34 mouse cellular contexts compared by ENCODE assay signal in the genomic region with DNA sequence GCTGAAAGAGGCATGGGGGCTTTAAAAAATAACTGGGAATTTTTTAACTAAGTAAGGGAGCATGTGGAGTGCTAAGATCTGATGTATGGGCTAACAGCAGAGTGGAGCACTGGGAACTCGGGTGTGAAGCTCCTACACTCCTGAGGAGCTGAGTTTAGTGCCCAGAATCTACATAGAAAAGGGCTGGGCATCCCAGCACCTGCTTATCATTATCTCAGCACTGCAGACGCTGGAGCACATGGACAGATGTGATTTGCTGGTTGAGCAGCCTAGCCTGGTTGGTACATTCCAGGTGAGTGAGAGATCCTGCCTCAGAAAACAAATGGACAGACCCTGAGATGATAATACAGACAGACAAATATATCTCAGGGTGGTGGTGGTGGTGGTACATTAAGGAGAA. TPM values are rescaled to one million over a fixed set of nuclear protein-coding genes. Genes with fewer than 3 reads are reported as not detected.
DNase-seq lines count a peak whose midpoint lies in the region; ATAC-seq and TF ChIP-seq lines count a peak whose summit lies in the region.
"Had no signal": no experiment of that assay in that cellular context is flagged by ENCODE, and none has a peak within 500 bp of the region (broad histone marks: within the 10 kb centered on the region; RNA-seq: fewer than 3 reads in every experiment).

No protein-coding gene starts in this region.

- no peak for TF ChIP-seq CTCF in MEL (IDR thresholded peaks at IDR 0.05 in 2 of 3, conservative IDR thresholded peaks at IDR 0.05 in 1 of 3; ENCODE audit: control insufficient read depth in 1 of 3, insufficient read depth in 1 of 3, low read depth in 2 of 3, low read length in 3 of 3, poor library complexity in 1 of 3, severe bottlenecking in 1 of 3)
- no peak for TF ChIP-seq CTCF in intestine, postnatal 0 days (IDR thresholded peaks at IDR 0.05; ENCODE audit: low read depth)

- 19% methylated on average over 2 of the region's 2 CpGs for WGBS in liver, embryonic 12.5 days (ENCODE audit: insufficient replicate concordance)
- WGBS in intestine, postnatal 0 days, result 33% methylated on average over 2 of the region's 2 CpGs
- WGBS in intestine, embryonic 15.5 days, result 34% methylated on average over 2 of the region's 2 CpGs

- H3K79me2 ChIP-seq in MEL (ENCODE audit: control insufficient read depth, insufficient read depth, low read length, poor library complexity), result no peaks in the 10 kb centered on the region

- H3K27me3 ChIP-seq in MEL (ENCODE audit: control insufficient read depth in 1 of 2, insufficient read depth in 2 of 2, low read length in 2 of 2), result no peaks in the 10 kb centered on the region; a peak in 1 of 4 replicates
- H3K27me3 ChIP-seq in liver, embryonic 12.5 days (replicated peaks), result no peaks in the 10 kb centered on the region
- H3K27me3 ChIP-seq in intestine, postnatal 0 days (replicated peaks; ENCODE audit: control insufficient read depth, insufficient read depth, low read length), result no peaks in the 10 kb centered on the region
- no peaks in the 10 kb centered on the region for H3K27me3 ChIP-seq in intestine, embryonic 15.5 days (replicated peaks)
- H3K27me3 ChIP-seq: embryonic facial prominence, embryonic 13.5 days; forebrain, embryonic 12.5 days; forebrain, embryonic 15.5 days; heart, embryonic 13.5 days; hindbrain, embryonic 12.5 days; hindbrain, embryonic 15.5 days had no signal

- no peak overlapping the region for H3K9ac ChIP-seq in MEL (ENCODE audit: control insufficient read depth, low read depth, low read length, poor library complexity, severe bottlenecking)
- no peak overlapping the region for H3K9ac ChIP-seq in liver, embryonic 12.5 days
- no peak overlapping the region for H3K9ac ChIP-seq in intestine, postnatal 0 days (ENCODE audit: low read depth, low read length)
- H3K9ac ChIP-seq in intestine, embryonic 15.5 days, result no peak overlapping the region
- H3K9ac ChIP-seq: embryonic facial prominence, embryonic 13.5 days; forebrain, embryonic 12.5 days; forebrain, embryonic 15.5 days; heart, embryonic 13.5 days; hindbrain, embryonic 12.5 days; hindbrain, embryonic 15.5 days had no signal

- no peak for TF ChIP-seq POLR2A in MEL (IDR thresholded peaks at IDR 0.05; ENCODE audit: control insufficient read depth in 1 of 2, insufficient read depth in 1 of 2, low read depth in 1 of 2, low read length in 2 of 2, poor library complexity in 1 of 2)

- H3K4me1 ChIP-seq in MEL (ENCODE audit: control insufficient read depth in 1 of 2, insufficient read depth in 2 of 2, low read length in 2 of 2), result peaks cover 0 to 3% of the 10 kb centered on the region in 2 experiments; a peak in 1 of 4 replicates
- H3K4me1 ChIP-seq in liver, embryonic 12.5 days, result no peaks in the 10 kb centered on the region
- no peaks in the 10 kb centered on the region for H3K4me1 ChIP-seq in intestine, postnatal 0 days (replicated peaks; ENCODE audit: control insufficient read depth, insufficient read depth, low read length)
- no peaks in the 10 kb centered on the region for H3K4me1 ChIP-seq in intestine, embryonic 15.5 days (replicated peaks)
- H3K4me1 ChIP-seq: embryonic facial prominence, embryonic 10.5 days; embryonic facial prominence, embryonic 13.5 days; forebrain, embryonic 12.5 days; forebrain, embryonic 15.5 days; heart, embryonic 10.5 days; heart, embryonic 13.5 days; hindbrain, embryonic 12.5 days; hindbrain, embryonic 15.5 days had no signal

- no peak for DNase-seq in MEL (ENCODE audit: low read depth, low spot score)
- peak; percentile 10 for DNase-seq in c-Kit-positive CD71-positive TER-119-negative erythroid progenitor cells, embryonic 14.5 days (ENCODE audit: low read depth)
- DNase-seq in right cerebral cortex, postnatal 10 days (ENCODE audit: low spot score in 2 of 2), result no peak
- DNase-seq: adrenal gland, postnatal 10 days; adrenal gland, postnatal 36 days; cerebellum, adult 11-12 months; cerebellum, adult 8-10 months; cerebellum, postnatal 10 days; cerebellum, postnatal 36 days; embryo, embryonic 11 days; gastrocnemius, postnatal 25 days; heart, adult 2 months; heart, postnatal 14 days had no signal

- H3K9me3 ChIP-seq in MEL (replicated peaks; ENCODE audit: insufficient read depth, low read length), result no peaks in the 10 kb centered on the region
- H3K9me3 ChIP-seq in liver, embryonic 12.5 days (replicated peaks), result no peaks in the 10 kb centered on the region
- no peaks in the 10 kb centered on the region for H3K9me3 ChIP-seq in intestine, postnatal 0 days (ENCODE audit: control insufficient read depth)
- no peaks in the 10 kb centered on the region for H3K9me3 ChIP-seq in intestine, embryonic 15.5 days
- H3K9me3 ChIP-seq: embryonic facial prominence, embryonic 10.5 days; embryonic facial prominence, embryonic 13.5 days; forebrain, embryonic 12.5 days; forebrain, embryonic 15.5 days; heart, embryonic 10.5 days; heart, embryonic 13.5 days; hindbrain, embryonic 12.5 days; hindbrain, embryonic 15.5 days had no signal

- no peak for TF ChIP-seq EP300 in MEL (IDR thresholded peaks at IDR 0.05; ENCODE audit: low read depth in 1 of 2, low read length in 2 of 2)

- peak; percentile 51; the same call in 1 of the 2 replicates for ATAC-seq in liver, embryonic 12.5 days
- peak; percentile 60 for ATAC-seq in megakaryocyte progenitor cell, adult 5-6 weeks (replicated peaks; ENCODE audit: poor library complexity)
- ATAC-seq in intestine, postnatal 0 days, result no peak
- no peak for ATAC-seq in intestine, embryonic 15.5 days
- ATAC-seq: CD4-positive, CD25-positive, alpha-beta regulatory T cell, adult 4 months; forebrain, embryonic 15.5 days had no signal

- no peak overlapping the region for H3K4me3 ChIP-seq in MEL (ENCODE audit: control insufficient read depth in 1 of 2, insufficient read depth in 1 of 2, low read depth in 2 of 2, low read length in 2 of 2)
- no peak overlapping the region for H3K4me3 ChIP-seq in liver, embryonic 12.5 days
- H3K4me3 ChIP-seq in intestine, postnatal 0 days (ENCODE audit: low read depth, low read length), result no peak overlapping the region
- H3K4me3 ChIP-seq in intestine, embryonic 15.5 days (replicated peaks), result no peak overlapping the region
- H3K4me3 ChIP-seq: embryonic facial prominence, embryonic 10.5 days; embryonic facial prominence, embryonic 13.5 days; erythroblast, embryonic 14.5 days; forebrain, embryonic 12.5 days; forebrain, embryonic 15.5 days; heart, adult 2 months; heart, embryonic 10.5 days; heart, embryonic 13.5 days; hindbrain, embryonic 12.5 days; hindbrain, embryonic 15.5 days had no signal

- no peak overlapping the region for H3K4me2 ChIP-seq in liver, embryonic 12.5 days
- no peak overlapping the region for H3K4me2 ChIP-seq in intestine, postnatal 0 days (replicated peaks; ENCODE audit: low read depth)
- H3K4me2 ChIP-seq in intestine, embryonic 15.5 days (replicated peaks), result no peak overlapping the region
- H3K4me2 ChIP-seq: embryonic facial prominence, embryonic 13.5 days; forebrain, embryonic 12.5 days; forebrain, embryonic 15.5 days; heart, embryonic 13.5 days; hindbrain, embryonic 12.5 days; hindbrain, embryonic 15.5 days had no signal

- no peak overlapping the region for H3K27ac ChIP-seq in MEL (ENCODE audit: control insufficient read depth, low read depth, low read length)
- no peak overlapping the region for H3K27ac ChIP-seq in liver, embryonic 12.5 days
- no peak overlapping the region for H3K27ac ChIP-seq in intestine, postnatal 0 days (ENCODE audit: low read depth, low read length)
- H3K27ac ChIP-seq in intestine, embryonic 15.5 days, result no peak overlapping the region
- H3K27ac ChIP-seq: embryonic facial prominence, embryonic 10.5 days; embryonic facial prominence, embryonic 13.5 days; forebrain, embryonic 12.5 days; forebrain, embryonic 15.5 days; heart, adult 2 months; heart, embryonic 10.5 days; heart, embryonic 13.5 days; hindbrain, embryonic 12.5 days; hindbrain, embryonic 15.5 days had no signal

- no peak for TF ChIP-seq RAD21 in MEL (IDR thresholded peaks at IDR 0.05; ENCODE audit: low read depth, low read length)

- peaks cover 0 to 6% of the 10 kb centered on the region in 2 experiments; a peak in 2 of 4 replicates for H3K36me3 ChIP-seq in MEL (ENCODE audit: control insufficient read depth in 1 of 2, insufficient read depth in 2 of 2, low read length in 2 of 2)
- H3K36me3 ChIP-seq in liver, embryonic 12.5 days, result no peaks in the 10 kb centered on the region
- H3K36me3 ChIP-seq in intestine, postnatal 0 days (ENCODE audit: control insufficient read depth, insufficient read depth), result no peaks in the 10 kb centered on the region
- no peaks in the 10 kb centered on the region for H3K36me3 ChIP-seq in intestine, embryonic 15.5 days
- H3K36me3 ChIP-seq: embryonic facial prominence, embryonic 10.5 days; embryonic facial prominence, embryonic 13.5 days; forebrain, embryonic 12.5 days; forebrain, embryonic 15.5 days; heart, embryonic 10.5 days; heart, embryonic 13.5 days; hindbrain, embryonic 12.5 days; hindbrain, embryonic 15.5 days had no signal

RNA-seq across cellular contexts. Expression of gene Odaph, which starts 22.6 kb away (rescaled TPM):
- total RNA-seq in MEL (2012; rRNA removed), result 0.27 TPM in 1 of 2 replicates, not detected in the other
- polyA plus RNA-seq in MEL (2012; ENCODE audit: insufficient read depth in 1 of 2, insufficient read length in 2 of 2, low read depth in 1 of 2, low replicate concordance in 2 of 2, missing spikeins in 1 of 2), result under 1 TPM in 1 of 2 experiments, not detected in 1; 0.65 TPM
- not detected in 2 replicates for polyA plus RNA-seq in liver, embryonic 12.5 days (2016; fragmentation: Nextera tagmentation; extraction: Ambion mirVana)
- total RNA-seq in megakaryocyte progenitor cell, adult 5-6 weeks (2015), result not detected in 2 replicates
- total RNA-seq in megakaryocyte progenitor cell, adult 5-6 weeks (2017), result 0.54 TPM in 1 of 2 replicates, not detected in the other
- not detected in 2 replicates for polyA plus RNA-seq in intestine, postnatal 0 days (2015; fragmentation: Nextera tagmentation; extraction: Ambion mirVana)
- polyA plus RNA-seq in intestine, embryonic 15.5 days (2015; fragmentation: Nextera tagmentation; extraction: Ambion mirVana), result not detected in 2 replicates
- total RNA-seq: adrenal gland, adult 18-20 months; adrenal gland, postnatal 10 days; adrenal gland, postnatal 36 days; gastrocnemius, adult 8-10 months; gastrocnemius, postnatal 25 days; heart, adult 2 months; heart, postnatal 14 days; hematopoietic stem cell, adult 5-6 weeks had no signal
- polyA plus RNA-seq: C2C12; CD4-positive, CD25-positive, alpha-beta regulatory T cell, adult 4 months; cortical plate, adult 2 months; embryonic facial prominence, embryonic 10.5 days; embryonic facial prominence, embryonic 13.5 days; erythroblast, embryonic 14.5 days; forebrain, embryonic 12.5 days; forebrain, embryonic 15.5 days; gonadal fat pad, adult 2 months; heart, adult 2 months; heart, embryonic 10.5 days; heart, embryonic 13.5 days; heart, embryonic 16.5 days; hindbrain, embryonic 12.5 days had no signal

RNA-seq across cellular contexts. Expression of gene Cdkl2, which starts 33.9 kb away (rescaled TPM):
- total RNA-seq in MEL (2012; rRNA removed), result 0.08 and 0.26 TPM in 2 replicates
- polyA plus RNA-seq in MEL (2012; ENCODE audit: insufficient read depth in 1 of 2, insufficient read length in 2 of 2, low read depth in 1 of 2, low replicate concordance in 2 of 2, missing spikeins in 1 of 2), result under 1 TPM in 1 of 2 experiments, not detected in 1; 0.53 TPM
- polyA plus RNA-seq in liver, embryonic 12.5 days (2016; fragmentation: Nextera tagmentation; extraction: Ambion mirVana), result 0.25 and 0.35 TPM in 2 replicates
- 0.07 TPM in 1 of 2 replicates, not detected in the other for total RNA-seq in megakaryocyte progenitor cell, adult 5-6 weeks (2015)
- 0.17 TPM in 1 of 2 replicates, not detected in the other for total RNA-seq in megakaryocyte progenitor cell, adult 5-6 weeks (2017)
- polyA plus RNA-seq in intestine, postnatal 0 days (2015; fragmentation: Nextera tagmentation; extraction: Ambion mirVana), result 3.2 and 3.3 TPM in 2 replicates
- polyA plus RNA-seq in intestine, embryonic 15.5 days (2015; fragmentation: Nextera tagmentation; extraction: Ambion mirVana), result 2.6 and 2.8 TPM in 2 replicates
- total RNA-seq: hematopoietic stem cell, adult 5-6 weeks had no signal
- polyA plus RNA-seq: erythroblast, embryonic 14.5 days had no signal

RNA-seq across cellular contexts. Expression of gene Rchy1, which starts 47.0 kb away (rescaled TPM):
- 24.8 and 28.6 TPM in 2 replicates for total RNA-seq in MEL (2012; rRNA removed)
- 10 to 100 TPM; 26.9 to 74.4 TPM for polyA plus RNA-seq in MEL (2012; ENCODE audit: insufficient read depth in 1 of 2, insufficient read length in 2 of 2, low read depth in 1 of 2, low replicate concordance in 2 of 2, missing spikeins in 1 of 2)
- polyA plus RNA-seq in liver, embryonic 12.5 days (2016; fragmentation: Nextera tagmentation; extraction: Ambion mirVana), result 44.0 and 45.8 TPM in 2 replicates
- total RNA-seq in megakaryocyte progenitor cell, adult 5-6 weeks (2015), result 54.4 and 56.0 TPM in 2 replicates
- 34.3 and 36.6 TPM in 2 replicates for total RNA-seq in megakaryocyte progenitor cell, adult 5-6 weeks (2017)
- polyA plus RNA-seq in intestine, postnatal 0 days (2015; fragmentation: Nextera tagmentation; extraction: Ambion mirVana), result 63.7 and 73.0 TPM in 2 replicates
- polyA plus RNA-seq in intestine, embryonic 15.5 days (2015; fragmentation: Nextera tagmentation; extraction: Ambion mirVana), result 74.1 and 80.7 TPM in 2 replicates

Comparison
In these comparisons a context has a peak if more than half of its experiments do, and no peak if none do; other contexts are left out.
1. ATAC-seq: peak in liver, embryonic 12.5 days (single experiment) and megakaryocyte progenitor cell, adult 5-6 weeks (single experiment); none in intestine, postnatal 0 days (single experiment) and intestine, embryonic 15.5 days (single experiment).